Mouse (Mus musculus): ENCODE data around the gene Slc41a3. TPM values are rescaled to one million over a fixed set of nuclear protein-coding genes. Genes with fewer than 3 reads are reported as not detected.

Slc41a3 gene
- 1 to 10 TPM; 4.9 to 5.9 TPM for total RNA-seq (2021)

DNA sequence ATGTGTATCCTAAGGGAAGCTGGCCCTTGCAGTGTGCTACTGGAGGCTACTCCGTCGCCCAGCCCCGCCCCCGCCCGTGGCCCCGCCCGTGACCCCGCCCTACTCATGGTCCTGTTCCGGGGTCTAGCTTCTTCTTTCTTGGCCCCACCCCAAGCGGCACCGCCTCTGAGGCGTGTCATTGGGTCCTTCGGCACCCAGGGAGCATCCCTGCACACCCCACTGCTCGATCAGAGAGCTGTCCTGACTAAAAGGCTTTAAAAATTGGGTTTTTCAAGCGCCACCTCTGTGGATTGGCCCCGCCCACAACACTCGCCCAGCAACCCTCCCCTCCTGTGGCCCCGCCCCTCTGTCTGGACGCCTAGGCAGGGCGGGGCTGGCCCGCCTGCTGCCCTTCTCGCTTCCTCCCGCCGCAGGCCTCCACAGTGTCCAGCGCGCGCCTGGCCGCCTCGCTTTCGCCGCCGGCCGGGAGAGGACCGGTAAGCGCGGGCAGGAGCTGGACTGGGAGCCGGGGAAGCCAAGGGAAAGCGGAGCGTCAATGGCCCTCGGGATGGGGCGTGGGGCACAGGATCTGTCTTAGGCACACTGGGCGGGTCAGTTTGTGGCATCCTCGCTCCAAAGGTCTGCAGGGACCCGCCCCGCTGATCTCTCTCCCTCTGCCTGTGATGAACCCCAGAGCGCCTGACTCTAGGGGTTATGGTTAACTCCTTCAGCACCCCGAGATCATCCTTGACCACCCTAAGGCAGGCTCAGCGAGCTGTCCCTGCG is at the start of gene Slc41a3:
Slc41a3 (plus strand) TSS at position 193 of the 765 bp plus-strand sequence.
- intact Hi-C loops (cut with DNase I), result loop anchor here (5.0 kb wide), 1 partner anchor 123 kb away; no protein-coding TSS in a partner anchor
- peak; percentile 91 for DNase-seq

DNA sequence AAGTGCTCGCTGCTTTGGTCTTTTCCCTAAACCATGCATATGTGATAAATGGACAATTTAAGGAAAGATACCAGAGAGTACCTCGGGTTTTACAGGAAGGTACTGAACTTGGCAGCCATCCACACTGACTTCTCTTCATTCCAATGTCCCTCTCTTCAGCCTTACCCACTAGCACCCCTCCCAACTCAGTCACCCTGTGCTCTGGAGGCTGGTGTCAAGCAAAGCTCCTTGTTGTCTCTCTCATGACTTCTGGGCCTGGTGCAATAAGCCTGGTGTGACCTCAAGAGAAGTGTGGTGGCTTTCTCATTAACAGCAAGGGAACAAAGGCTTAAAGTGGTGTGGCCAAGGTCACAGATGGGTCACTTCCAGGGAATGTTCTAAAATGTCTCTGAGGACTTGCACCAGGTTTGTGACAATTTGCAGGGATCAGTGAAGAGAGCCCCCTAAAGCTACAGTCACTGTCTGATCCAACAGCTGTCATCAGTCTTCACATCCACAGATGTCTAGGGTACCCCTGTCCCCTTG is 47.9 kb upstream of the Slc41a3 start:
- intact Hi-C loops (cut with DNase I), result no loop called here
- DNase-seq, result no peak

DNA sequence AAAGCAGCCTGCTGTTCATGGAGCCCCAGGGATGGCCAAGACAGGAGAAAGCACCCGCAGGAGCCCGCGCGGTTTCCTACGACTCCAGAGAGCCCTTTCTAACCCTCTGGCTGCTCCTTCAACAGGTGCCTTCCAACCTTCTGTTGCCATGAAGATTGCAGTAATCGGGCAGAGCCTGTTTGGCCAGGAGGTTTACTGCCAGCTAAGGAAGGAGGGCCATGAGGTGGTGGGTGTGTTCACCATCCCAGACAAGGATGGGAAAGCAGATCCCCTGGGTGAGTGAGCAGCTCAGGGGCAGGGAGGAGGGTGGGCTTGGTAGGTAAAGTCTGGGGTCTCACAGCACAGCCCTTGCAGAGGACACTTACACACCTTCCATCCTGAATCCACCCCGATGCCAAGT is 47.4 kb upstream of the Slc41a3 start:
- intact Hi-C loops (cut with DNase I), result no loop called here

DNA sequence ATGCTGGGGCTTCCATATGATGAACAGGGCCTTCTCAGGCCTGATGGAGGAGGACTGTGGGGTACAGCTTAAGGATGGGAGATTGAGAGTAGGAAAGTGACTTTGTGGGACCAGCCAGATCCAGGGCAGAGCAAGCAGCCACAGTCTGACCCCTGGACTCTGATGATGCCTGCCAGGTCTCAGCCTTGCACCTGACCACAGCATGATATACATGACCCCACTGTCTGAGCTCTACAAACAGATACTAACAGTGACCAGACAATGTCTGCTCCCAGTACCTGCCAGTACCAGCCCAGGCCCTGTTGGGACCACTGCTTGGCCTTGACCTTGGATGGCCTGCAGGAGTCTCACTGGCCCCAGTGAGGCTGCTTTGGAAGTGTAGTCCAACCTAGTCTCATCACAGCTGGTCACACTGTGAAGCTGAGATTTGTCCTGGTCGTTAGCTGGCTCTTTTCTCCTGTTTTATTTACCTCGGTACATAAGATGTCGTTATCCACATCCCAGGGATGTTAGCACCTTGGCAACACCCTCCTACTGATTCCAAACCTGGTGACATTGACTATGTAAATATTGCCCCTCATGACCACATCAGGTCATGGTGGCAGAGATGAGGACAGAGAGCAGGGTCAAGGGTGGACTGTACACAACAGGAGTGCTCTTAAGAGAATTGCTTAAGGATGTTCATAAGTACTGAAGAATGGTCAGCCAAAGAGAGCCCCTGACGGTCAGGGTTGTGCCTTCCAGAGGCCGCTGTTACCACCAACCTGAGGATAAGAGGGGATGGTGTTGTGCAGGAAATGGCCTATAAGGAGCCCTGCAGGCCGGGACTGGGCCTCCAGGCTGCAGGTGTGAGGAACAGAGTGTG is 46.5 kb upstream of the Slc41a3 start:
- intact Hi-C loops (cut with DNase I), result no loop called here
- no peak for DNase-seq

More for the DNA sequence above, 47.4 kb upstream of the Slc41a3 start:
- no peak for DNase-seq

DNA sequence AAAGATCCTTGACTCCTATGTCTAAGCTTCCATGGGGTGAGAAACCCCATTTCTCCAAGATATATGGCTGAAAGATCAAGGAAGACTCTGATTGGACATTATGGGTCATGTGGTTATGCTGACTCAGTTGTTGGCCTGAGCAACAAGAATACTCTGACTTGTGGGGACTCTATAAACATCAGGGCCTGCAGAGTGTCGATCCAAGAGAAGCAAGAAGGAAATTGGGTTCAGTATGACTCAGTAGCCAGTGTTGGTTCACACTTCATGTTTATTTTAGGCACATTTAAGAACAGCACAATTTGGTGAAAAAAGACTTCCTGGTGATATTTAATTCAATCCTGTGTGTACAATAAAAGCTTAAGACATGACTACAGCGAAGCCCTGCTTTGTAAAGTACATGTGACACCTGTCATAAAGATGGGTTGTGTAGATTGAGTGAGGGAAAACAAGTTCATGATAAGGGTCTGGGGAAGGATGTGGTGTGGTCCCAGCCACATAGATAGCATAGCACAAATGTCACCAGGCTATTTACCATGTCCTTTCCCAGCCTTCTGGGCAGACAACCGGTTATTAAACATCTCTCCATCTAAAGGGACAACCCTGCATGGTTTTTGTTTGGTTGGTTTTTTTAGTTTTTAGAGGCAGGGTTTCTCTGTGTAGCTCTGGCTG is 44.0 kb upstream of the Slc41a3 start:
- no peak for DNase-seq
- intact Hi-C loops (cut with DNase I), result no loop called here

DNA sequence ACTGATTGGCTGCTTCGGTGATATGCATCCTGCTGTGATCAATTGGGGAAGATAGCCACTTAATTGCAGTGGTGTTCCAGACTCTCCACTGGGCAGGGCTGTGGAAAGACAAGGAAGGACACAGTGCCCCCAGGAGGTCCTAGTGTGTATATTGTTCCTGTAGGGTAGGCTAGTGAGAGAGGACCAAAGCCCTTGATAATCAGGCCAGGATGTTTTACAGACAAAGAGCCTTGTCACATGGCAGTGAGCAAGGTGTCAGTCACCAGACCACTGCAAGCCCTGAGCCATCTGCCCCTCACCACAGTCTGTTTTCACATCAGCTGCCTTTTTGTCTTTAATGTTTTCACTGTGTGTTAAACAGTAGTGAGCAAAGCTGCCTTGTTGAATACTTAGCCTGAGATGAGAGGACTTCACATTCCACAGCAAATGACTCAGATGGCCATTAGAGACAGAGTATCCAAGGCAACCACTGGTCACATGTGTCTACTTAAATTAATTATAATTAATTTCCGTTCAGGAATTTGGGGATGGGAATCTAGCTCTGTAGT is 43.2 kb upstream of the Slc41a3 start:
- intact Hi-C loops (cut with DNase I), result no loop called here
- peak; percentile 15 for DNase-seq

DNA sequence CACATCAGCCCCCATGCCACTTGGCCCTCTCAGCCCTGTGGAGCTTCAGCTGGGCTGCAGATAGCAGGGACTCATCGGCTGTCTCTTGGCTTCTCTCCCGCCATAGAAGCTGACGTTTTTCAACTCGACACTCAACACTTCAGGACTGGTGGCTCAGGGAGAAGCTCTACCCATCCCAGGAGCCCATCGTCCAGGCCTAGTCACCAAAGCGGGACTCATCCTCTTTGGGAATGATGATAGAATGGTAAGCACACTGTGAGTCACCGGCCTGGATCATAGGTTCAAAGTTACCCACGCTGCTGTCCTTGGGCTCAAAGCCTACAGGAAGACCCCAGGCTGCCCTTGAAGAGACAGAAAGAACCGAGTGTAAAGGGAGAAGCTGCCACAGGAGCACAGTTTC is 40.3 kb upstream of the Slc41a3 start:
- intact Hi-C loops (cut with DNase I), result no loop called here
- DNase-seq, result no peak

DNA sequence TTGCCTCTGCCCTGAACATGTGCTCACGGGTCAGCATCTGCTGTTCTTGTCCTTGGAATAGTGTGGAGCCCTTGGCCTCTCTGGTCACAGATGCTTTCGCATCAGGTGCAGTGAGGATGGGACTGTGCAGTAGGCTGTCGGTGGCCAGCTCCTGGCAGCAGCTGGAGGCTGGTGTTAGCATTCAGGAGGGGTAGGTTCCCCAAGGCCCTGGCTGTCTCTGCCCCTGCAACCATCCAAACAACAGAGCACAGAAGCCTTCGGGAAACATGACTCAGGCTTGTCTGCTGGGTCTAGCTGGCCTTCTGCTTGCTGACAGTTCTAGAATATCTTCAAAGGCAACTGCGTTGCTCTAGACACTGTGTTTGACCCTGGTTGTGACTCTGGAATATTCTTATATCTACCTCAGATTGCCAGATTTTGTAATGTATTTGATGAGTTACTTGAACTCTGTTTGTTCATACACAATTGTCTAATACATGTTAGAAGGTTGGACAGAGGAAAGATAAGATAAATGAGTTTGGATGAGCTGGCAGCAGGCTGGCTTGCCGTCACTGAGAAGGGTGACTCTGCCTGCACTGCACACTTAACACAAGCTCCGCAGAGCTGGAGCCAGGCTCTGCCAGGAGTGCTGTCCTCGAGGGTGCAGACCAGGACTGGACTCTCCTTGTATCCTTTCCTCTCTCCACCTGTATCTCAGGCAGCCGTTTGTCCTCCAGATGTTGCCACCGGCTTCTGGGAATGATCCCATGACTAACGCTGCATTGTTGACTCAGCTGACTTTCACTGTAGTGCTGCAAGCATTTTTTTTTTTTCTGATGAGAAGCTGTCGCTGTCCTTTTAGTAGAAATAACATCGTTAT is 38.9 kb upstream of the Slc41a3 start:
- DNase-seq, result no peak
- intact Hi-C loops (cut with DNase I), result no loop called here

DNA sequence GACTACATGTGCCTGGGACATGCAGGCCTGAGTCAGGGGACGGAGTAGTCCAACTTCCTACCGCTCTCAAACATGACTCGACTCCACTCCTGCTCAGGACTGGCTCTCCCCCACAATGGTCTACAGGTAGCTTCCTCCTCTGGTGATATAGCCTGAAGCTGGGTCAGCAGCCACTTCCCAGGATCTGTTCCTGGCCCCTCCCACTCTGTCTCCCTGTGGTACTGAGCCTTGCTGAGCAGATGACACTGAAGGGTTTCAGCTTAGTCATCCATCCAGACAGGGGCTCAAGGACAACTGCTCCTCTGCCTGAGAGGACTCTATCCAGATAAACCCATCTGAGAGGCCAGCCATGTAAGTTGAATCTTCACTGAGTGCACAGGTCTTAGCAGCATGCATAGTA is 37.0 kb upstream of the Slc41a3 start:
- intact Hi-C loops (cut with DNase I), result no loop called here
- no peak for DNase-seq

DNA sequence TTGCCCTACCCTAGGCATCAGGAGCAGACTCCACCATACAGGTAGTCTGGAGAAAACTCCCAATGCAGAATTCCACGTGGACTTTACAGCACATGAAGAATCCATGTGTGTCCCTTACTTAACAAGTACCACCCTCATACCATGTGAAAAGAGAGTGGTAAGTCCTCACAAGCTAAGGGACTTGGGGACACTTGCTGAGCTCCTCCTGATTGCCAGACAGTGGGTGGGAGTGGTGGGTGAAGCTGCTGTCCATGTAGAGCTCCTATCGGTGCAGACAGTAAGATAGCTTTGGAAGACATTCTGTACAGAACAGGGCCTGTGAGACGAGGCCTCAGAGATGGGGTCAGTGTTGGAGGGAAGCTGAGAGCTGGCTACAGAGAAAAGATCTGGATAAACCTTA is 36.6 kb upstream of the Slc41a3 start:
- intact Hi-C loops (cut with DNase I), result no loop called here
- no peak for DNase-seq

DNA sequence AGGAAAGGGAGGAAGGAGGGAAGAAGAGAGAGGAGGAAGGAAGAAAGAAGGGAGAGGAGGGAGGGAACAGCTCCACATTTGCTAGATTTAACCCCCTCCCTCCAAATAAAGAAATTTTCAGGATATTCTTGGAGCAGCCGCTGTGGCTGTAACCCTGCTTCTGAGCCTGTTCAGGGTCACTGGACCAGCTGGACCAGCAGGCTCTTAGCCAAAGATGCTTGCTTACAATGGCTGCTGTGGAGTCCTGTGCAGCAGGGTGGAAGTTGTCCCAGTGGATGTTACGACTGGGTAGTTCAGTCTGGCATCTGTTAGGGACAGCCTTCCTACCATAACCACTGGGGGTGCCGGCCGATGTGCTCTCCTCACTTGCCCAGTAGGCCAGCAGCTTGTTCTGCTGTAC is 35.8 kb upstream of the Slc41a3 start:
- DNase-seq, result no peak
- intact Hi-C loops (cut with DNase I), result no loop called here

DNA sequence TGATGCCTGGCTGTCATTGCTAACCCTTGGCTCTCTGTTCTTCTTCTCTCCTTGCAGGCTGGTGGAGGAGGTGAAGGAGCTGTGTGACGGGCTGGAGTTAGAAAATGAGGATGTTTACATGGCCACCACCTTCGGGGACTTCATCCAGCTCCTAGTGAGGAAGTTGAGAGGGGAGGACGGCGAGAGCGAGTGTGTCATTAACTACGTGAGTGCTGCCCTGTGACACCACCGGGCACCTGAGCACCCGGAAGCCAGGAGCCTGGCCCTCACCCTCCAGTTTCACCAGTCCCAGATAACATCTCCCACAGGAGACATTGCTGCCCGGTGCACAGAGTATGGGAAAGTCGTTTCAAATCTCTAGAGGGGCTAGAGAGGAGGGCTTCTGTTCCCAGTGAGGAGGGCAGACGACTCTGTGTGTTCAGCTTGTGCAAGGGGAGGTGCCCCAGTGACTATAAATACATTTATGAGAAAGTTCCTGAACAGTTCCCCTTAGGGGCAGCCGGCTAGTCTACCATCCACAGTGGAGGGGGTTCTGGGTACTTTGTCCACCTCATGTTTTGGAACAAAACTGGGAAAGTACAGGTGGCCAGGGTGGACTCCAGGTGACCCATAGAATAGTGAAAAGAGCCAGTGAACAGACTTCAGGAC is 34.7 kb upstream of the Slc41a3 start:
- no peak for DNase-seq

DNA sequence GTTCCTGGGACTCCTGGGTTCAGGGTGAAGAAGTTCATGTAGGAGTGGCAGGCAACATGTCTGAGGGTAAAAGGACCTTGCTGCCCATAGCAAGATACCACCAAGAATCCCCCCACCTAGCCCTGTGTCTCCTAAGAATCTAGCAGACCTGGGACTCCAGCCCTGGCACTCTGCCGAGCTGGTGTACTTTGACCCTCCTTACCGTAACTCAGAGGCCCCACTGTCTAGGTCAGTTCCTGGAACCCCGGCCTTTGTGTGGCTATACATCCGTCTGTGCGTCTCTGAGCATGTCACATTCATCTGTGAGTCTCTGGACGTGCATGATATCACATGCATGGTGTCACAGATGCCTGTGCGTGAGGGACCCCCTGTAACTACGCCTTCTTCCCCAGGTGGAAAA is 34.1 kb upstream of the Slc41a3 start:
- no peak for DNase-seq
- intact Hi-C loops (cut with DNase I), result loop anchor here (10.0 kb wide), 1 partner anchor 886 kb away; no protein-coding TSS in a partner anchor

More for the DNA sequence above, 34.7 kb upstream of the Slc41a3 start:
- intact Hi-C loops (cut with DNase I), result loop anchor here (10.0 kb wide), 1 partner anchor 885 kb away; no protein-coding TSS in a partner anchor

DNA sequence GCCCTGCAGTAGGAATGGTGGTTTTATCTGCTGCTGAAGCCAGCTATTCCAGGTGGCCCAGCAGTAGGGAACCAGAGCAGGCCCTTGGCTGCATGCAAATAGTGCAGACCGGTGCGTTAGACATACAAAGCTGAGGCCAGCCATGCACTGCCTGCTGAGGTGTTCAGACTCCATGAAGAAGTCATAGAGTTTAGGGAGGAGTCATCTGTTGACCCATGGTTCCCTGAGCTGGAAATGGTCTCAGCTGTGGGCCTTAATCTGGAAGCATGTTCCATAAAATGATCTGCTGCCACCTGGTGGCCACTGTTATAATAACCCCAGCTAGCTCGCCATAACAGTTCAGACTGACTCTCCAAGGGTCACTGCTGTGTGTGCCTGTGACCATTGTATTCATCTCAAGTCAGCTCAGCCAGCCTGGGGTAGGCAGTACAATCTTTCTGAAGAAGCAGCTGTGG is 29.2 kb upstream of the Slc41a3 start:
- DNase-seq, result peak; percentile 86
- intact Hi-C loops (cut with DNase I), result loop anchor here (10.0 kb wide), 1 partner anchor 890 kb away; no protein-coding TSS in a partner anchor

DNA sequence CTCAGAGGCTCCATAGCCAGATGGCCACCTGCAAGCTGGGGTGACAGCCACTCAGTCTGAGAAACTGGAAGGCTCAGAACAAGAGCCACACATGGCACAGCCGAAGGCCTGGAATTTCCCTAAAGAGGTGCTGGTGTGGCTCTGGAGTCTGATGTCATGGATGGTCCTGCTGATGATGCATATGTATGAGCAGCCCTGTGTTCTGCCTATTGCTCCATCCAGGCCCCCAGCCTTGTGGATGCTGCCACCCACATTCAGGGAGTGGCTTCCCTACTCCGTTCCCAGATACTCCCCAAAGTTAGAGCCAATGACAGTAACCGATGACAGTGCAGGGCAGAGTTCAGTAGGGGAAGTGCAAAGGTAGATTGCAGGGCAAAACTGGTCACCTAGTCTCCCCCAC is 26.4 kb upstream of the Slc41a3 start:
- intact Hi-C loops (cut with DNase I), result loop anchor here (10.0 kb wide), 1 partner anchor 893 kb away; no protein-coding TSS in a partner anchor
- DNase-seq, result no peak

DNA sequence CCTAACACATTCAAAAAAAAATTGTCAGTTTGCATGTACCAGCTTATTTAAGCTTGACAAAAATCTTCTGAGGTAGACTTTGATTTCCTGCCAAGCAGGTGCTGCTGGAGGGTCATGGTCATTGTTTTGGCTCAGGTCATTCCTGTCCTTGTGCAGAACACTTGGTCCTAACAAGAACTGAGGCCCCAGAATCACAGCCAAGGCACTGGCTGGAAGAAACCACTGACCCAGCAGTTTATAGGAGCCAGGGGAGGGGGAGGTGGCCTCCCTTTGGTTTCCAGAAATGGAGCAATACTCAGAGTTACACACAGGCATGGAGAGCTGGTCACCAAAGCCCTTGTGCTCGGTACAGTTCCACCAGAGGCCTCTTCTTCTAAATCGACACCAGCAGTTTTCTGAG is 22.2 kb upstream of the Slc41a3 start:
- no peak for DNase-seq
- intact Hi-C loops (cut with DNase I), result no loop called here

DNA sequence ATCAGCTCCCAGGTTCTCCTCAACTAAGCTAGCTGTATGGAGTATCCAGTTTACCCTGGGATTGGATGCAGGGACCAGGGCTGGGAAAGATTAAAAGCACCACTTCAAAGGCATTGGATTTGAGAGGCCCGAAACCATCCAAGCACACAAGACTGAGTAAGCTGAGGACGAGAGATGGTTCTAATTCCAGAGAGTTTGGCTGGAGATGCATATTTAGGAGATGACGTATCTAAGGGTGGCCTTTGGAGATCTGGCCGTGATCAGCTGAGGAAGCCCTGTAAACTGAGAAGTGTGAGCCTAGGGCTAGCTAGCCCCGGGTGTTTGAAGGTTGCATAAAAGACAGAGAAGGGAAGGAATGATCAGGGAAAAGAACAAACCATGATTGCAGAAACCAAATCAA is 16.4 kb upstream of the Slc41a3 start:
- DNase-seq, result no peak
- intact Hi-C loops (cut with DNase I), result no loop called here

DNA sequence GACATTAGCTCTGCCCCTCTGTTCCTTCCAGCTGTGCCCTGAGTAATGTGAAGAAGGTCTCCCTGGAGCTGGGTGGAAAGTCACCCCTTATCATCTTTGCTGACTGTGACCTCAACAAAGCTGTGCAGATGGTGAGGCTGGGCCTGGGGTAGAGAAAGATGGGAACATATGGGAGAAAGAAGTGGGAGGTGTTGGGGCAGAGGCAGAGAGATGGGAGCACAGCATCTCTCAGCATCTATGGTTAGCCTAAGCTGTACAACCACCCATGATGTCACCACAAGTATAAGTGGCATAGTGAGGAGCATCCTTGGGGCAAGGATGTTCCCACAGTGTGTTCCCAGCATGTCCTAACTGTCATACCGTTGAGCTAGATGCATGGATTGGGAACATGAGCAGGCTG is 13.8 kb upstream of the Slc41a3 start:
- intact Hi-C loops (cut with DNase I), result no loop called here
- DNase-seq, result no peak

DNA sequence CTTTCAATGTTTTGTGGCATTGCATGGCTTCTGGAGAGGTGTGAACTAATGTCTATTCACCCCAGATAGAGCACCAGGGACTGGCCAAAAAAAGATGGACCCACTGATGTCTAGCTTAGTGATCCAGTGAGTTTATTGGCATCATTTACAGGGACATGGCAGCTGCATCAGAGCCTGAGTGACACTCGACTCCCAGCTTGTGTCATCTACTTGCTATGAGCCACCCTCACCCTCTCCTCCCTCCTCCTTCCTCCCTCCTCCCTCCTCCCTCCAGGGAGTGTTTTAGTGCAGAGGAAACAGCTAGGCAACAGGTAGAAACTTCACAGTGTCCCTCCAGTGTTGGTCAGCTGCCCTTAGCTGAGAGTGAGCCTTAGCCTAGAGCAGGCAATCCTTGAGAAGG is 9.6 kb upstream of the Slc41a3 start:
- DNase-seq, result no peak
- intact Hi-C loops (cut with DNase I), result no loop called here

Data from left cerebral cortex, postnatal 4 days (tissue).